Mouse (Mus musculus) E14TG2a.4 (cell line): ENCODE measurements around the gene Mdga2.

Experiments used
- H3K27me3 ChIP-seq: 2 replicates; pipeline ENCODE4 v1.6.1; 2014; ENCODE audit warnings: low read length, control low read depth; ENCODE audit not compliant: insufficient read depth
- H3K36me3 ChIP-seq: 2 replicates; pipeline ENCODE4 v1.6.1; 2014; ENCODE audit warnings: low read length, control low read depth; ENCODE audit not compliant: insufficient read depth
- H3K4me1 ChIP-seq: replicated peaks from 2 replicates; pipeline ENCODE4 v1.6.1; 2014; ENCODE audit warnings: low read depth, low read length, control low read depth
- H3K4me3 ChIP-seq: replicated peaks from 2 replicates; pipeline ENCODE4 v1.5.1; 2014; ENCODE audit warnings: mild to moderate bottlenecking, low read length
- H3K9me3 ChIP-seq: 2 replicates; pipeline ENCODE4 v1.6.1; 2014; ENCODE audit warnings: low read length, control low read depth
- CTCF ChIP-seq: conservative IDR thresholded peaks from 2 replicates; pipeline ENCODE4 v1.5.1; 2014; ENCODE audit warnings: low read length
- NANOG ChIP-seq: IDR thresholded peaks from 2 replicates; pipeline ENCODE4 v1.6.1; 2014; ENCODE audit warnings: borderline replicate concordance, low read length, mixed read lengths
- POU5F1 ChIP-seq: IDR thresholded peaks from 2 replicates; pipeline ENCODE4 v1.6.1; 2014; ENCODE audit warnings: low read length, borderline replicate concordance

Mdga2 gene

DNA sequence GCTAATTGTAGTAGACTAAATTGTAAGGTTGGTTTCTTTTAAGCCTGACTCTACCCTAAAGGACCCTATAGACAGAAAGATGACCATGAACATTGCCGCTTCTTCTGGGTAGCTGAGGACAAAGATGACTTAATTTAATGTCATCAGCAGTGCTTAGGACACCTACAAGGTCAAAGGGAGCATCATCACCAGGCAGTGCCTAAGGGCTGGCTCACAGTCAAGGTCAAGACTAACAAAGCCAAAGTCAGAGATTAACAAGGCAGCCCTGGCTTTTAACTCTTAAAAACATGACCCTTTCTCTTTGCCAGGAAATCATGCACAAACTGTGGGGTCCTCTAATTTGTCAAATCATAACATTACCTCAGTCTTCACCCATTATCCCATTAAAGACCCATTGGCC, 657.0 kb downstream of the Mdga2 start:
- Histone ChIP-seq H3K9me3 (no peaks in the 10 kb centered on the region), H3K36me3 (no peaks in the 10 kb centered on the region), H3K4me3 (no peak overlapping the region), H3K27me3 (no peaks in the 10 kb centered on the region), H3K4me1 (no peaks in the 10 kb centered on the region)
- no peak for TF ChIP-seq CTCF
- TF ChIP-seq POU5F1, result no peak
- TF ChIP-seq NANOG, result no peak

DNA sequence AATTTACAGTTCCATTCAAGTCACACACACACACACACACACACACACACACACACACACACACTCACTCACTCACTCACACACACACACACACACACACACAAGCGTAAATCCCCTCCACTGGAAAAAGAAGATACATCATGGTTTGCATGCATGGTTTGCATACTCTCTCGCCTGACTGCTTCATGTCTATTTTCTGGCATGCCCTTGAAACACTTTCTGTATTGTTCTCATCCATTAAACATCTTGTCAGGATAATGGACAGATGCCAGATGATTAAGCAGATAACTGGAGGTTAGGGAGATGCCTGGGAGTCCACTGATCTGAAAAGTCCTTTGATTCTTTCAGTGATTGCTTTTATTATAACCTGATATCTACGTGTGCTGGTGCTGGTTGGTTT, 665.5 kb downstream of the Mdga2 start:
- H3K27me3 ChIP-seq, result no peaks in the 10 kb centered on the region
- H3K4me3 ChIP-seq, result no peak overlapping the region
- no peaks in the 10 kb centered on the region for H3K9me3 ChIP-seq
- no peaks in the 10 kb centered on the region for H3K4me1 ChIP-seq
- TF ChIP-seq NANOG (no peak), POU5F1 (no peak), CTCF (no peak)
- H3K36me3 ChIP-seq, result no peaks in the 10 kb centered on the region

DNA sequence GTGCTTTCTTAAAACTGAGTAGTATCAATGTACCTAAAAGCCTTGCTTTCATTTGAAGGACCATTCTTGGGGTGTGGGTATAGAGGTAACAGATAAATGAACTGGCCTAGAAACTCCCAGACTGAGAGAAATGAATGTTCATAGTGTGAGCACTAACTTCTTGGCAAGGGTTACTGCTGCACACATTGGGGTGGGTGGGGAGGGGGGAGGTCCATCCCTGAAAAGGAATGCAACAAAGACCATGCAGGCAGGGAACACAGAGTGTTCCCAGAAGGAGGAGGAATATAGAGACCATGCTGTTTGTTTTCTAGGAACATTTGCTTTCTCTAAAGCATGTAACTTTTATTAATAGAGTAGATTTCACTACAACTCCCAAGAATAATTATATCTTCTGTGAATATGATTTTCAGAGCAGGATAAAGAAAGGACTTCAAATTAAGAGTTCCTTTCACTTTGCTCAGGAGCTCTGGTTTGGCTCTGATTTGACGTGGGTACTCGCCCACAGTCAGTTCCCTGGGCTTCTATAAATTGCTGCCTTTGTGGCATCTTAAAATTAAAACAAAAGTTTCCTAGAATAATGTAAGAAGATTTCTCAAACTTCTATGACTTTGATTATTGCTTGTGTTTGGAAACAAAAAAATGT, 666.0 kb downstream of the Mdga2 start:
- H3K36me3 ChIP-seq, result no peaks in the 10 kb centered on the region
- TF ChIP-seq NANOG (no peak), CTCF (no peak), POU5F1 (no peak)
- H3K27me3 ChIP-seq, result no peaks in the 10 kb centered on the region
- H3K9me3 ChIP-seq, result no peaks in the 10 kb centered on the region
- H3K4me1 ChIP-seq, result no peaks in the 10 kb centered on the region
- H3K4me3 ChIP-seq, result no peak overlapping the region

DNA sequence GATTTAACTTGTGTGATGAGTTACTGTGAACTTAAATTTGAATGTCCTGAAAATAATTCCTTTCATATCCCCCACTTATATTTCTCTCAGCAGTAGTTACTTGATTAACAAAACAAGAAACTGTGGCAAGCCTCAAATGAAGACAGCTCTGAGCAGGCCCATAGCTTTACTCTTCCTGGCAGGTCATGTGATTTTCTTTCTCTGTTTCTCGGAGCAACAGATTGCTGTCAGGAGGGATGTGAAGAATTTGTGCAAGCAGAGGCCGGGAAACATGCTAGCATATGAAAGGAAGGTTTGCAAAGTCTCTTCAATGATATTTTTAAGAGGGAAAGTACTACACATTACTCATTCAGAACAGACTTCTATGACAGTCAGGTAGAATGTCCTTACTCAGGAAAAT, 697.4 kb downstream of the Mdga2 start:
- no peak for TF ChIP-seq NANOG
- no peak for TF ChIP-seq POU5F1
- no peak for TF ChIP-seq CTCF

DNA sequence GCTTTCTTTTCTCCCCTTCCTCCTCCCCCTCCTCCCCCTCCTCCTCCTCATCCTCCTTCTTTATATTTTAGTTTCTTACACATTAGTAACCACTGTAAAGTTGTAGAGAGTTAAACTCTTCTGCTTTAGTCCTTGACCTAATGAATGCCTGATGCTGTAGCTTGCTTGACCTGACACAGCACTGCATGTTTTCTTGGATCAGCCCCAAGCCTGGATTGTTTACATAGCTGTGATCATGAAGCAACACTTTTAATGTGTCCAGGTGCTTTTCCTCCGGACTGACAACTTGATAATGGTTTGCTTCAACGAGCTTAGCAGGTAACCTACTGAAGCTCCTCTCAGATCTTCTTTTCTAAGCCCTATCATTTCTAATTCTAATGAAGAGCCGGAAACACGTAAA, 723.1 kb downstream of the Mdga2 start:
- Histone ChIP-seq H3K9me3 (no peaks in the 10 kb centered on the region), H3K4me1 (no peaks in the 10 kb centered on the region), H3K4me3 (no peak overlapping the region), H3K27me3 (no peaks in the 10 kb centered on the region), H3K36me3 (no peaks in the 10 kb centered on the region)
- no peak for TF ChIP-seq NANOG
- TF ChIP-seq CTCF, result no peak
- TF ChIP-seq POU5F1, result no peak

More for the DNA sequence above, 697.4 kb downstream of the Mdga2 start:
- H3K27me3 ChIP-seq, result no peaks in the 10 kb centered on the region
- no peaks in the 10 kb centered on the region for H3K9me3 ChIP-seq
- H3K36me3 ChIP-seq, result no peaks in the 10 kb centered on the region
- no peaks in the 10 kb centered on the region for H3K4me1 ChIP-seq
- H3K4me3 ChIP-seq, result no peak overlapping the region

DNA sequence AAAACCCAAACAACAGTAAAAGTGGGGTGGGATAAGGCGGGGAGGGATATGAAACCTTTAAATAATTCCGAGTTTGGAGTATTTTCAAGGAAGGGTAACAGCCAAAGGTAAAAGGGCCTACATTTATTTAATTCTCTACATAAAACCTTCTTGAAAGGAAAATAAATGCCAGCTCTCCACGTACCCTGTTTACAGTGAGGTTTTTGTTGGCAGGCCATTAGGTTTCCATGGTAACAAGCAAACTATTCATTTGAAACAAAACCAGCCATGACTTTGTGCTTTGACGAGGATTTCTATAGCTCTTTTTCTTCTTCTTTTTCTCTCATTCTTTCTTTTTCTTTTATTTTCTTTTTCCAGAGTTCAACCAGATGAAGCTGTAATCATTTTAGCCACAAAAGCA, 751.5 kb downstream of the Mdga2 start:
- Histone ChIP-seq H3K9me3 (no peaks in the 10 kb centered on the region), H3K36me3 (no peaks in the 10 kb centered on the region), H3K4me3 (no peak overlapping the region), H3K4me1 (no peaks in the 10 kb centered on the region), H3K27me3 (no peaks in the 10 kb centered on the region)
- TF ChIP-seq POU5F1 (no peak), CTCF (no peak), NANOG (no peak)

DNA sequence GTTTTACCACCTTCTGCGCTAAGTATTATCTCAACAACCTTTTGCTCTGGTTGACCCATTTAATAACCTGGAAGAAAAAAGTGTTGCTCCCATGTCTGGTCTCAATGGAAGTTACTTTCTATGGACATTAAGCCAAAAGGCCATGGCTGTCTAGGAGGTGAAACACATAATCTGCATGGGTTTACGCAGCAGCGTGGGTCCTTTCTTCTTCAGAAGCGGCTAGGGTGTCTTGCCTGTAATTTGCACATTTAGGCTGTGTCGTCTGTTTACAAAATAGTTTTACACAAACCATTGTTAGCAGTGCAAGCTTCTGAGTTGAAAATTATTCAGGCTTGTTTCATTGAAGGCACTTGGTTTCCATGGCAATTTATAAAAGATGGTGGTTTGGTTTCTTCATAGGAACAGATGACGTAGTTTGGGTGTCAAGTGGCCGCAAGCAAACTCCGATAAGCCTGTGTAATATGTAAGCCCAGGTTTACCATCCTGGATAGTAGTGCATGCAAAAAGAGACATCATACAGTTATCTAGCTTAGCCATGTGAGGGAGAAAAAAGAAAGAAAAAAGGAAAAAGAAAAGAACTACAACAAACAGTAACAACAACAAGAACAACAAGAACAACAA, 752.0 kb downstream of the Mdga2 start:
- no peaks in the 10 kb centered on the region for H3K27me3 ChIP-seq
- no peak for TF ChIP-seq POU5F1
- no peak for TF ChIP-seq CTCF
- TF ChIP-seq NANOG, result no peak
- H3K9me3 ChIP-seq, result no peaks in the 10 kb centered on the region
- H3K4me1 ChIP-seq, result no peaks in the 10 kb centered on the region
- no peak overlapping the region for H3K4me3 ChIP-seq
- H3K36me3 ChIP-seq, result no peaks in the 10 kb centered on the region

DNA sequence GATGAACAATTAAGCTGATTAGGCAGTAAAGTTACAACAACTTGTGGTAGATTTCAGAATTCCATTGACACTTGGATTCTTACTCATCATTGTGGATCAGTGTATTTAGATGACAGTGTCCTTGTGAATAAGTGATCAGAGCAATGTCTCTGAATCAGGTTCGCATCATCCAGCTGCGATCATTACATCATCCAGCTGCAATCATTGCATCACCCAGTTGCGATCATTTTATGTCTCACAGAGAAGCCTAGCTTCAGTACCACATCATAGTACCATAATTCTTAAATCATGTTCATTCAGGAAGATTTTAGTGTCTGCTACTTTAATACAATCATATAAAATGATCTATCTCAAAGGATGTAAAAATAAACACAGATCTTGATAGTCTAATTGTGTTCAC, 756.8 kb downstream of the Mdga2 start:
- no peaks in the 10 kb centered on the region for H3K4me1 ChIP-seq
- H3K36me3 ChIP-seq, result no peaks in the 10 kb centered on the region
- H3K27me3 ChIP-seq, result no peaks in the 10 kb centered on the region
- TF ChIP-seq CTCF (no peak), POU5F1 (no peak), NANOG (no peak)
- no peaks in the 10 kb centered on the region for H3K9me3 ChIP-seq
- no peak overlapping the region for H3K4me3 ChIP-seq

DNA sequence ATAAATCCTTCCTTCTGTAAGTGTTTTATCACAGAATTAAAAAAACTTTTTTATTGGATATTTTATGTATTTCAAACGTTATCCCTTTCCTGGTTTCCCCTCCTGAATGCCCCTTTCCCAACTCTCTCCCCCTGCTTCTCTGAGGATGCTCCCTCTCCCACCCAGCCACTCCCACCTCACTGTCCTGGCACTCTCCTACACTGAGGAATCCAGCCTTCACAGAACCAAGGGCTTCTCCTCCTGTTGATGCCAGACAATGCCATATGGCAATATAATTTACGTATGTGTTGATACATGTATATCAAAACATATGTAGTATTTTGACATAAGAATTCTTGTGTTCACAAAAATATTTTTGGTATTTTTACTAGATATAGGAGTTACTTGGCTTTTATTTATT, 779.0 kb downstream of the Mdga2 start:
- no peaks in the 10 kb centered on the region for H3K9me3 ChIP-seq
- H3K4me3 ChIP-seq, result no peak overlapping the region
- H3K27me3 ChIP-seq, result no peaks in the 10 kb centered on the region
- H3K4me1 ChIP-seq, result no peaks in the 10 kb centered on the region
- H3K36me3 ChIP-seq, result no peaks in the 10 kb centered on the region
- TF ChIP-seq POU5F1, result no peak
- no peak for TF ChIP-seq NANOG
- TF ChIP-seq CTCF, result no peak
